Mouse (Mus musculus): ENCODE data around the gene Sart3.

DNA sequence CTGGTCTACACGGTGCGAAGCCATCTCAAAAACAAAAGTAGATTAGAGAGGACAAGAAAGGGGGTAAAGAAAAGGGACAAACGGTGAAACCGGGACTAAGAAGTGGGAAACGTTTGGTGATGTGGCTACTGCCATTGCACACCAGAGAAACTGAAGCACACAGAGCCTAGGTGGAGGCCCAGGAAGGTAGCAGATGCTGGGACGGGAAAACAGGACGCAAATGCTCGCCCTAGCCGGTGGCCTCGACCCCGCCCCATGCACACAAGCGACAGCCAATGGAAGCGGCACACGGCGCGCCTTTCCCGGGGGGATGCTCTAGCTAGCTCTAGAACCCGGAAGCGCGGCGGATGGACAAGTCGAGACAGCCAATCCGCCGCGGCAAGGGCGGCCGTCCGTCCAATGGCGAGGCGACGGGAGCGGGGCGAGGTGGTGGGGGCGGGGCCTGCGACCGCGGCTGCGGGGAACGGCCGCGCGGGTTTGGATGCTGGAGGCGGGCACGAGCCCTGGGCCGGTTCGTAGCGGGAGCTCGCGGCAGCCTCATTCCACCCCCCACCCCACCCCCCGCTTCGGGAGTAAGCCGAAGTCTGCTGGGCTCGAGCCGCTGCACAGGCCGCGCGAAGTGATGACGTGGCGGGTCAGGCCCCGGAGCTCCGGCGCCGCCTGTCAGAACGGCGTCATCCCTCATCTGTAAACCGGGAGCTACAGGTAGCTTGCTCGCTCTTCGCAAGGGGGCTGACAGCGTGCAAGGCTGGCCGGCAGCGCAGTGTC, 36.8 kb downstream of the Sart3 start, which contains the start of gene Ficd:
- TF ChIP-seq FLI1 (IDR thresholded peaks at IDR 0.05; ENCODE audit: low read length): no peak
- TF ChIP-seq GATA1 (IDR thresholded peaks at IDR 0.05; ENCODE audit: borderline replicate concordance, low read length): no peak
